Mouse (Mus musculus) myocyte (in vitro differentiated cells): ENCODE measurements around the gene Aif1. TPM values are rescaled to one million over a fixed set of nuclear protein-coding genes. Genes with fewer than 3 reads are reported as not detected.

Source experiments
- H3K27me3 ChIP-seq: one replicate; pipeline ENCODE4 v1.6.1; 2011; ENCODE audit not compliant: control insufficient read depth, insufficient read depth, insufficient read length
- H3K36me3 ChIP-seq: one replicate; pipeline ENCODE4 v1.6.1; 2011; ENCODE audit not compliant: control insufficient read depth, insufficient read depth
- H3K4me2 ChIP-seq: one replicate; pipeline ENCODE4 v1.6.1; 2011; ENCODE audit warnings: low read depth, control low read depth
- H3K4me3 ChIP-seq: one replicate; pipeline ENCODE4 v1.5.1; 2011; ENCODE audit warnings: mild to moderate bottlenecking, control low read depth, moderate library complexity
- H3K79me2 ChIP-seq: one replicate; pipeline ENCODE4 v1.6.1; 2011; ENCODE audit not compliant: control insufficient read depth, insufficient read depth
- H3ac ChIP-seq: one replicate; pipeline ENCODE4 v1.6.1; 2011; ENCODE audit not compliant: control insufficient read depth, insufficient read length
- CEBPB ChIP-seq: IDR thresholded peaks from 2 replicates; pipeline ENCODE4 v1.6.1; 2011; ENCODE audit warnings: mild to moderate bottlenecking, moderate library complexity; ENCODE audit not compliant: poor library complexity, insufficient read depth, severe bottlenecking
- E2F4 ChIP-seq: IDR thresholded peaks from one replicate; pipeline ENCODE4 v1.6.1; 2011; ENCODE audit warnings: mild to moderate bottlenecking, control low read depth, moderate library complexity; ENCODE audit not compliant: insufficient read depth
- MAX ChIP-seq: IDR thresholded peaks from one replicate; pipeline ENCODE4 v1.6.1; 2011; ENCODE audit warnings: low read depth, mild to moderate bottlenecking, control low read depth
- MYOD1 ChIP-seq, 3 experiments: IDR thresholded peaks; one replicate each; pipeline ENCODE4 v1.6.1; 2011; ENCODE audit warnings: control low read depth in 2 of 3, low read depth in 2 of 3, mild to moderate bottlenecking in 2 of 3, moderate library complexity in 1 of 3; ENCODE audit not compliant: insufficient read length in 2 of 3, control insufficient read depth in 1 of 3
- MYOG ChIP-seq, 3 experiments: IDR thresholded peaks; one replicate each; pipeline ENCODE4 v1.6.1; 2011; ENCODE audit warnings: control low read depth in 2 of 3, low read depth in 2 of 3, mild to moderate bottlenecking in 2 of 3; ENCODE audit not compliant: insufficient read length in 2 of 3, control insufficient read depth in 1 of 3, insufficient read depth in 1 of 3
- POLR2A ChIP-seq: IDR thresholded peaks from one replicate; pipeline ENCODE4 v1.6.1; 2011; ENCODE audit warnings: low read depth, mild to moderate bottlenecking, control low read depth, moderate library complexity; ENCODE audit not compliant: insufficient read length
- POLR2AphosphoS2 ChIP-seq: IDR thresholded peaks from one replicate; pipeline ENCODE4 v1.6.1; 2011; ENCODE audit warnings: low read depth, control low read depth; ENCODE audit not compliant: insufficient read length
- REST ChIP-seq: IDR thresholded peaks from one replicate; pipeline ENCODE4 v1.6.1; 2011; ENCODE audit warnings: mild to moderate bottlenecking, control low read depth, moderate library complexity; ENCODE audit not compliant: insufficient read depth, insufficient read length
- SRF ChIP-seq: IDR thresholded peaks from one replicate; pipeline ENCODE4 v1.6.1; 2011; ENCODE audit warnings: low read depth; ENCODE audit not compliant: control insufficient read depth, insufficient read length
- TCF12 ChIP-seq: IDR thresholded peaks from one replicate; pipeline ENCODE4 v1.6.1; 2011; ENCODE audit warnings: mild to moderate bottlenecking, control low read depth; ENCODE audit not compliant: poor library complexity, insufficient read depth, severe bottlenecking
- USF1 ChIP-seq: IDR thresholded peaks from one replicate; pipeline ENCODE4 v1.6.1; 2011; ENCODE audit warnings: low read depth, mild to moderate bottlenecking, control low read depth, moderate library complexity
- polyA plus RNA-seq: library from polyadenylated mRNA; unstranded; fragments of >200 nt; fragmentation: generic; extraction: Trizol; gene quantifications from one replicate; pipeline ENCODE4 v1.2.1, GENCODE M21; 2012; ENCODE audit warnings: missing spikeins

The Aif1 gene
- polyA plus RNA-seq, 1 experiment = not detected

- Histone ChIP-seq H3ac (no peak within 1 kb of the TSS), H3K36me3 (peaks cover 5% of the 10 kb centered on the region), H3K79me2 (no peaks in the 10 kb centered on the region), H3K27me3 (no peaks in the 10 kb centered on the region), H3K4me3 (no peak within 1 kb of the TSS), H3K4me2 (no peak within 1 kb of the TSS)
- TF ChIP-seq MAX (no peak), SRF (no peak), MYOD1 (IDR thresholded peaks at IDR 0.05; ENCODE audit: control insufficient read depth in 1 of 3, insufficient read length in 2 of 3, low read depth in 2 of 3) (no peak), POLR2A (no peak), E2F4 (no peak), CEBPB (no peak), MYOG (IDR thresholded peaks at IDR 0.05; ENCODE audit: control insufficient read depth in 1 of 3, insufficient read depth in 1 of 3, insufficient read length in 2 of 3, low read depth in 2 of 3) (no peak), POLR2AphosphoS2 (no peak), REST (no peak)
Measured at GRCm38 (mm10) chr17:35220156-35220952, 44.5 kb upstream of the Aif1 start, which contains the start of gene Gm16181. Gene Gm16181 (plus strand): TSS chr17:35220834.

- no peak for TF ChIP-seq CEBPB
- no peak for TF ChIP-seq REST
- TF ChIP-seq USF1 = no peak
- no peak overlapping the region for H3K4me3 ChIP-seq
- no peaks in the 10 kb centered on the region for H3K79me2 ChIP-seq
- no peak overlapping the region for H3K4me2 ChIP-seq
- peaks cover 5% of the 10 kb centered on the region for H3K36me3 ChIP-seq
- no peaks in the 10 kb centered on the region for H3K27me3 ChIP-seq
- no peak overlapping the region for H3ac ChIP-seq
Measured at GRCm38 (mm10) chr17:35219601-35220041, 43.8 kb upstream of the Aif1 start.

- no peak overlapping the region for H3K4me2 ChIP-seq
- TF ChIP-seq POLR2AphosphoS2 (no peak), MYOG (IDR thresholded peaks at IDR 0.05; ENCODE audit: control insufficient read depth in 1 of 3, insufficient read depth in 1 of 3, insufficient read length in 2 of 3, low read depth in 2 of 3) (no peak)
Measured at GRCm38 (mm10) chr17:35218516-35219193, 42.8 kb upstream of the Aif1 start.

GRCm38 (mm10) chr17:35213071-35213470, 37.2 kb upstream of the Aif1 start:
- H3K4me3 ChIP-seq = no peak overlapping the region
- no peak overlapping the region for H3ac ChIP-seq
- TF ChIP-seq SRF (no peak), MYOG (IDR thresholded peaks at IDR 0.05; ENCODE audit: control insufficient read depth in 1 of 3, insufficient read depth in 1 of 3, insufficient read length in 2 of 3, low read depth in 2 of 3) (no peak), POLR2AphosphoS2 (no peak), CEBPB (no peak), POLR2A (no peak), USF1 (no peak), E2F4 (no peak), TCF12 (no peak), MYOD1 (IDR thresholded peaks at IDR 0.05; ENCODE audit: control insufficient read depth in 1 of 3, insufficient read length in 2 of 3, low read depth in 2 of 3) (no peak), REST (no peak)
- no peaks in the 10 kb centered on the region for H3K36me3 ChIP-seq
- no peak overlapping the region for H3K4me2 ChIP-seq
- no peaks in the 10 kb centered on the region for H3K79me2 ChIP-seq
- no peaks in the 10 kb centered on the region for H3K27me3 ChIP-seq

More at GRCm38 (mm10) chr17:35218516-35219193, 42.8 kb upstream of the Aif1 start:
- Histone ChIP-seq H3K79me2 (no peaks in the 10 kb centered on the region), H3ac (no peak overlapping the region), H3K4me3 (no peak overlapping the region), H3K36me3 (peaks cover 5% of the 10 kb centered on the region), H3K27me3 (no peaks in the 10 kb centered on the region)

GRCm38 (mm10) chr17:35210593-35210992, 34.7 kb upstream of the Aif1 start:
- Histone ChIP-seq H3K4me2 (no peak overlapping the region), H3ac (no peak overlapping the region), H3K27me3 (no peaks in the 10 kb centered on the region), H3K79me2 (no peaks in the 10 kb centered on the region), H3K36me3 (no peaks in the 10 kb centered on the region), H3K4me3 (no peak overlapping the region)
- no peak for TF ChIP-seq MYOG (IDR thresholded peaks at IDR 0.05; ENCODE audit: control insufficient read depth in 1 of 3, insufficient read depth in 1 of 3, insufficient read length in 2 of 3, low read depth in 2 of 3)
